Mouse (Mus musculus) neutrophil, adult 65 days (primary cell): ENCODE measurements around the gene Capn9. TPM values are rescaled to one million over a fixed set of nuclear protein-coding genes. Genes with fewer than 3 reads are reported as not detected.

Experiments
- total RNA-seq: library from RNA; stranded (reverse); gene quantifications from 2 replicates; pipeline ENCODE4 v1.2.4, GENCODE M21; 2023

Capn9 gene
- not detected in 2 replicates for total RNA-seq

DNA sequence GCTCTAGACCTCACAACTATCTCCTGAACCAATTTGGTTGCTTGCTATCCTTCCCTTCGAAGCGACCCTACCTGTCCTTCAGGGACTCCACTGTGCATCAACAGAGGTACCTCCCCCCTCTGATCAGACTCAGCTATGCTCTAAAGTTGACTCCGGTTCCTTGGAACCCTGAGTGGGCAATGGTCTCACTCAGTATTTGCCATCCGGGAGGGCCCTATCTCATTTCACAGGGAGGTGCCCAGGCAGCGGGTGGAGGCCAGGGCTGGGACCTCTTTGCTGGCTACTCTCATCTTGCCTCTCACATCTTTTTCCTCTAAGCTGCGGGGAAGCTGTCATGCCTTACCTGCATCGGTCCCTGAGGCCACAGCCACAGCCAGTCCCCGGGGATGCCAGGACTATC lies at the start of gene Capn9:
Capn9 (plus strand) TSS at position 301 of the 400 bp plus-strand sequence.

DNA sequence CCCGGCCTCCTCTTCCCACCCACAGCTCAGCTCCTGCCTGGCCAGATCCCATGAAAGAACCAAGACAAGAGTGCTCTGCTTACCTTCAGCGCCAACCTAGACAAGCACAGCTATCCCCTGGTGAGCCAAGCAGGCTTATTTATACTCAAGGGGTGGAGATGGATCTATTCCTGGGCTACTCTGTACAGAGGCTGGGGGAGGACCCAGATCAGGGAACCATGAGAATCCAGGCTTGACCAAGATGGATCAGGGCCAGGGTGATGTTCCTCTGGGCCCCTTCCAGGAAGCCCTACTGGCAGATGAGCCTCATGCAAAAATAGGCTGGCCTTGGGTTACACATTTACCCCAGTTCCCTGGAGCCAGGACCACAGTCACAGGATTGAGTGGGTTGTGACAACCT lies 6.3 kb upstream of the Capn9 start, which contains the start of gene Agt:
Agt (minus strand) TSS at position 114 of the 400 bp plus-strand sequence.

DNA sequence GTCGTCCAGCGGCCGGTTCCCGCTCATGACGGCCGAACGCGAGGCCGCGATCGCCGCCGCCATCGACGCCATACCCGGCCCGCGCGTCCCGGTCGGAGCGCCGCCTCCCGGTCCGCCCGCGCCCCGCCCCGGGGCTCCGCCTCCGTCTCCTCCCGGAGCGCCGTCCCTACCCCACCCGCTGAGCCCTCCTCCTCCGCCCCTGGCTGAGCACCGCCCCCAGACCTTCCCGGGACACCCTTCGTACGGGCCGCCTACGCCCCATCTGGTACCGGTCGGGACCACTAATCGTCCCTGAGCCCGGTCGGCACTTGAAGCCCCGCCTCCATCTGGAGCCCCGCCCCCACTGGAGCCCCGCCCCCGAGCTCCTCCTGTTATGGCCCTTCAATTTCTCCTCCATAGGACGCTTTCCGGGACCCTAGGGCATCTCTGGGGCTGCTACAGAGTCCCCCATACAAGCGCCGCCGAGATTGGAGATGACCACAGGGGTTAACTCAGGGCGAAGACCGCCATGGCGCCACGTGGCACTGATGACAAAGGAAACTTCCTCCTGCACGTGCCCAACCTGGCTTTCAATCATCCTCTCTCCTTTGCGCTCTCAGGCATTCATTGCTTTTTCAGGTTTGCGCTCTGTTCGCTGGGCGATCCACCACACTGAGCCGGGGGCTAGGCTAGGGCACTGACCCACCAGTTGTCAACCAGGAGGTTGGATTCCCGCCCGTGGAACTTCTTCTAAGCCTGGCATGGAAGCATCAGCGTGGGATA lies 87.4 kb downstream of the Capn9 start, which contains the start of gene 2310022B05Rik:
2310022B05Rik (minus strand) TSS at position 258 of the 762 bp plus-strand sequence.

Other genes with a start within 250 kb of the Capn9 start
- 0.44 TPM in 1 of 2 replicates, not detected in the other for gene Pgbd5, start 136.5 kb upstream of the Capn9 start, total RNA-seq
- 29.1 and 48.7 TPM in 2 replicates for gene Cog2, start 55.3 kb upstream of the Capn9 start, total RNA-seq
- gene Agt, start 6.4 kb upstream of the Capn9 start, total RNA-seq: not detected in 2 replicates
- 2.9 and 3.8 TPM in 2 replicates for gene 2310022B05Rik, start 87.3 kb downstream of the Capn9 start, total RNA-seq
- 38.5 and 39.1 TPM in 2 replicates for gene Ttc13, start 145.9 kb downstream of the Capn9 start, total RNA-seq
- gene Arv1, start 146.0 kb downstream of the Capn9 start, total RNA-seq: 2.1 and 2.5 TPM in 2 replicates
- not detected in 2 replicates for gene Fam89a, start 175.7 kb downstream of the Capn9 start, total RNA-seq
- gene Trim67, start 217.0 kb downstream of the Capn9 start, total RNA-seq: not detected in 2 replicates